Comparison of ENCODE assay signal across 8 mouse cellular contexts in genomic region chr6:86438272-86439118, GRCm38 (mm10). TPM values are rescaled to one million over a fixed set of nuclear protein-coding genes. Genes with fewer than 3 reads are reported as not detected.
DNase-seq lines count a peak whose midpoint lies in the region; ATAC-seq lines count a peak whose summit lies in the region.

C87436 (plus strand) TSS chr6:86438374.

- H3K9ac ChIP-seq in intestine, embryonic 14.5 days (ENCODE audit: low read length) = peak within 1 kb of the TSS; percentile 93

- peak; percentile 95 to 96 for DNase-seq in adrenal gland, adult 18-20 months (ENCODE audit: low spot score in 2 of 2)
- peak; percentile 97 for DNase-seq in embryo, embryonic 11 days
- peak; percentile 91 for DNase-seq in gastrocnemius, postnatal 25 days
- peak; percentile 99 for DNase-seq in intestine, embryonic 14.5 days (ENCODE audit: low spot score)
- peak; percentile 96 for DNase-seq in left cerebral cortex, postnatal 14 days (ENCODE audit: low spot score in 2 of 2)
- peak; percentile 94 for DNase-seq in mesoderm, embryonic 11.5 days (ENCODE audit: low read depth, low spot score)
- DNase-seq in right cerebral cortex, postnatal 36 days (ENCODE audit: low spot score in 2 of 2) = peak; percentile 93 to 95
- peak; percentile 97 for DNase-seq in yolk sac, embryonic 10.5 days (ENCODE audit: low spot score)

- H3K4me1 ChIP-seq in intestine, embryonic 14.5 days (replicated peaks; ENCODE audit: control insufficient read depth, insufficient read depth, low read length) = peaks cover 6% of the 10 kb centered on the region

- intact Hi-C loops in left cerebral cortex, postnatal 14 days (cut with DNase I) = loop anchor here (10.0 kb wide), 1 partner anchor 226 kb away; the partner anchor contains the start of gene Mxd1

- no peaks in the 10 kb centered on the region for H3K9me3 ChIP-seq in intestine, embryonic 14.5 days (ENCODE audit: control insufficient read depth, low read length)

- H3K4me2 ChIP-seq in intestine, embryonic 14.5 days (ENCODE audit: low read length) = peak within 1 kb of the TSS; percentile 75

- H3K36me3 ChIP-seq in intestine, embryonic 14.5 days (ENCODE audit: control insufficient read depth, insufficient read depth, low read length) = peaks cover 35% of the 10 kb centered on the region

- peak within 1 kb of the TSS; percentile 68 for H3K4me3 ChIP-seq in intestine, embryonic 14.5 days (ENCODE audit: low read depth, low read length)

- H3K27ac ChIP-seq in intestine, embryonic 14.5 days (ENCODE audit: low read depth) = peak within 1 kb of the TSS; percentile 96

- under 1% methylated on average over 59 of the region's 59 CpGs for WGBS in intestine, embryonic 14.5 days

- H3K27me3 ChIP-seq in intestine, embryonic 14.5 days (replicated peaks; ENCODE audit: control insufficient read depth, insufficient read depth, low read length) = no peaks in the 10 kb centered on the region

- peak; percentile 95 for ATAC-seq in intestine, embryonic 14.5 days (replicated peaks; ENCODE audit: low FRiP score, low TSS enrichment, low read depth)

RNA-seq across cellular contexts. Expression of gene C87436, which starts in this region (rescaled TPM):
- total RNA-seq in adrenal gland, adult 18-20 months (2021) = 10 to 100 TPM; 18.1 to 18.6 TPM
- 1 to 10 TPM; 6.1 to 6.4 TPM for total RNA-seq in gastrocnemius, postnatal 25 days (2021)
- 21.4 and 26.5 TPM in 2 replicates for polyA plus RNA-seq in intestine, embryonic 14.5 days (2014; fragmentation: Nextera tagmentation; extraction: Ambion mirVana)
- 10 to 100 TPM; 13.7 to 14.3 TPM for total RNA-seq in left cerebral cortex, postnatal 14 days (2021)

Comparison
In these comparisons a context has a peak if more than half of its experiments do, and no peak if none do; other contexts are left out.
1. Peak in every context shown above with its lines: DNase-seq, ATAC-seq, H3K4me3 ChIP-seq and H3K27ac ChIP-seq.